Mouse (Mus musculus): ENCODE results near the gene Gm42742. TPM values are rescaled to one million over a fixed set of nuclear protein-coding genes. Genes with fewer than 3 reads are reported as not detected.

Gm42742 gene
- polyA plus RNA-seq (2014; fragmentation: Nextera tagmentation; extraction: Ambion mirVana), result 32.8 and 68.9 TPM in 2 replicates

DNA sequence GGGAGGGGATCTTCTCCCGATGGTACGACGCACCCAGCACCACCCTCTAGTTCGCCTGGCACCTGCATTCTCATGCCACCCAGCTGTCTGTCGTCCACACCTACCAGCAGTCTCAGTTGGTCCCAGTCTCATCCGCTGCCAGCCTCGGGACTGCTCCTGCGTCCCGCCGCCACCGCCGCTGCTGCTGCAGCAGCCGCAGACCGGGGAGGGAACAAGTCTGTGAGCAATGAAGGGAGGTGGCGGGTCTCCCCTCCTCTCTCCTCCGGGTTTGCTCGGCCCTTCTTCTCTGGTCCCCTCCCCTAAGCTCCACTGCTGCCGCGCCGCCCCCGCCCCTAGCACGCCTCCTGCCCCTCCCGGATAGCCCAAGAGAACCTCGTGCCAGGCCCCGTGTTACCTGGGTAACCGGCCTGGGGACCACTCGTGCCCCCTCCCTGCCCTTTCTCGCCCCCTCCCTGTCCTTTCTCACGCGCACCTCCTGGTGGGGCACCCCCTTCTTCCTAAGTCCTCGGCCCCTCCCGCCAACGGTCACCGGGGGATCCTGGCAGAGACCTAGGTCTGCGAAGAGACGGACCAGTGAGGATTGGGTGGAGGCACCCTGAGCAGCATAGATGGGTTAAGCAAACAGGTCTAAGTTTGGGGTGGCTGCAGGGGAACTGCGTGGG lies at the start of gene Gm42742, which contains the start of gene Prrt2:
TSS of gene Gm42742 (minus strand) at position 197 of the 662 bp plus-strand sequence.
TSS of gene Prrt2 (minus strand) at position 311 of the 662 bp plus-strand sequence.
- Histone ChIP-seq H3K27me3 (ENCODE audit: control insufficient read depth, insufficient read depth, low read length) (no peaks in the 10 kb centered on the region), H3K4me1 (ENCODE audit: control insufficient read depth, insufficient read depth, low read length) (peaks cover 62% of the 10 kb centered on the region), H3K4me3 (ENCODE audit: low read depth, low read length) (peak within 1 kb of the TSS; percentile 51), H3K27ac (ENCODE audit: low read length) (peak within 1 kb of the TSS; percentile 86), H3K36me3 (ENCODE audit: control insufficient read depth, insufficient read depth, low read length) (peaks cover 30% of the 10 kb centered on the region), H3K4me2 (replicated peaks; ENCODE audit: low read depth, low read length) (peak within 1 kb of the TSS; percentile 87), H3K9me3 (ENCODE audit: control insufficient read depth, low read depth, low read length) (no peaks in the 10 kb centered on the region), H3K9ac (replicated peaks; ENCODE audit: low read depth, low read length) (peak within 1 kb of the TSS; percentile 45)
- under 1% methylated on average over 37 of the region's 37 CpGs for WGBS
- peak; percentile 15; the same call in 1 of the 2 replicates for ATAC-seq (ENCODE audit: insufficient number of reproducible peaks, insufficient read depth, low FRiP score, low read depth)

DNA sequence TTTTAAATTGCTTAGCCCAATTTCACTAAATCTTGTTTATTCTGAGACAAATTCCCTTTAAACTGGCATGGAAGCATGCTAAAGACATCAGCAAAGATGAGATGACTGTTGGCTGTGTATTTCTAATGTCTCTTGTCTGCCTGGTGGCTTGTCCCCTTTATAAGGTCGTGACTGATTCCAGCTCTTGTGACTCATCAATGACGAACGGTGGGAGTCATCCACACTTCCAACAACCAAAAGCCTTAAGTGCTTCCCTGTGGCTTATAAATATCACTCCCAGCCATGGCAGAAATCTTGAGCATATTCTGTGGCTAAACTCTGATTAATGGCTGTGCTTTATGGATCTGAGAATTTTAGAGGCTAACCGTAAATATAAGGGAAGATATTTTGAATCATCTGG lies 45.4 kb upstream of the Gm42742 start:
- no peak overlapping the region for H3K9ac ChIP-seq (replicated peaks; ENCODE audit: low read depth, low read length)
- no peak overlapping the region for H3K4me3 ChIP-seq (ENCODE audit: low read depth, low read length)
- H3K4me2 ChIP-seq (replicated peaks; ENCODE audit: low read depth, low read length), result no peak overlapping the region
- H3K27me3 ChIP-seq (ENCODE audit: control insufficient read depth, insufficient read depth, low read length), result no peaks in the 10 kb centered on the region
- WGBS, result 63% methylated on average over 4 of the region's 4 CpGs
- no peaks in the 10 kb centered on the region for H3K4me1 ChIP-seq (ENCODE audit: control insufficient read depth, insufficient read depth, low read length)
- H3K27ac ChIP-seq (ENCODE audit: low read length), result no peak overlapping the region
- ATAC-seq (ENCODE audit: insufficient number of reproducible peaks, insufficient read depth, low FRiP score, low read depth), result no peak
- no peaks in the 10 kb centered on the region for H3K9me3 ChIP-seq (ENCODE audit: control insufficient read depth, low read depth, low read length)
- H3K36me3 ChIP-seq (ENCODE audit: control insufficient read depth, insufficient read depth, low read length), result no peaks in the 10 kb centered on the region

DNA sequence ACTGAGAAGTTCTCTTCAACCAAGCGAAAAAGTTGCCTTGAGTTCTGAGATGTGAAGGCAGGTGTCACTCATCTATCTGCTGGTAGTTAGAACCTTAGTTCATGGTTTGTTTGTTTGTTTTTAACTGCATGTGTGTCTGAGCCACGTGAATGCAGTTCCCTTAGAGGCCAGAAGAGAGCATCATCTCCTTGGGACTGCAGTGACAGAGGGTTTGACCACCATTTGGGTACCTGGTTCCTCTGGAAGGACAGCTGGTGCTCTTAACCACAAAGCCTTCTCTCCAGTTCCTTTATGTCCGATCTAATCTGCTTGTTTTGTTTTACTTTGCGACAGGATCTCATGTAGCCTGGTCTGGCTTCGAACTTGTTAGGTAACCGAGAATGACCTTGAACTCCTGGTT lies 44.6 kb upstream of the Gm42742 start:
- no peak for ATAC-seq (ENCODE audit: insufficient number of reproducible peaks, insufficient read depth, low FRiP score, low read depth)
- Histone ChIP-seq H3K9me3 (ENCODE audit: control insufficient read depth, low read depth, low read length) (no peaks in the 10 kb centered on the region), H3K36me3 (ENCODE audit: control insufficient read depth, insufficient read depth, low read length) (no peaks in the 10 kb centered on the region), H3K27ac (ENCODE audit: low read length) (no peak overlapping the region), H3K4me2 (replicated peaks; ENCODE audit: low read depth, low read length) (no peak overlapping the region), H3K4me3 (ENCODE audit: low read depth, low read length) (no peak overlapping the region), H3K27me3 (ENCODE audit: control insufficient read depth, insufficient read depth, low read length) (no peaks in the 10 kb centered on the region), H3K9ac (replicated peaks; ENCODE audit: low read depth, low read length) (no peak overlapping the region), H3K4me1 (ENCODE audit: control insufficient read depth, insufficient read depth, low read length) (no peaks in the 10 kb centered on the region)
- 85% methylated on average over 6 of the region's 6 CpGs for WGBS

DNA sequence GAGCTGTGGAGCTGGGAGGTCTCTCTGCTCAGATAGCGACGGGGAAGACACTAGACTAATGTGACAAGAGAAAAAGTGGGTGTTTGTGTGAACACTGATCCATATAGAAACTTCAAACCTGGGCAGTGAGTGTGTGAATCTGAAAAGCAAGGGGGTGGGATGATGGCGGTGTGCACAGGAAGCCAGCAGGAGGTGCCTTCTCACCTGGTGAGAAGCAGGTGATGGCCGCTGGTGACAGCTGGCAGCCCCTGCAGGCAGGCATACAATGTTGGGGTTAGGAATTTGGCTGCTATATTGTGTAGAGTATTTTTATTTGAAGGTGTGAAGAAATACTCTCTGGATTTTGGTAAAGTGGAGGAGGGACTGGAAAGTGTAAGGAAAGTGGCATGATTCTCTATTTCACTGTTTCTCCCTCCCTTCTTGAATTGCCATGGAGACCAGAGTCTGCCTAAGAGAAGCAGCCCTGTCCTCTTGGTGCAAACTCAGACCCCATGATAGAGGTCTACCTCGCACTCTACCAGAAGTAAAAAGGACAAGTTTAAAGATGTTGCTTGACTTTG lies 34.2 kb upstream of the Gm42742 start:
- H3K4me3 ChIP-seq (ENCODE audit: low read depth, low read length), result no peak overlapping the region
- H3K4me1 ChIP-seq (ENCODE audit: control insufficient read depth, insufficient read depth, low read length), result no peaks in the 10 kb centered on the region
- WGBS, result 57% methylated on average over 5 of the region's 5 CpGs
- no peak overlapping the region for H3K4me2 ChIP-seq (replicated peaks; ENCODE audit: low read depth, low read length)
- H3K9me3 ChIP-seq (ENCODE audit: control insufficient read depth, low read depth, low read length), result no peaks in the 10 kb centered on the region
- no peaks in the 10 kb centered on the region for H3K36me3 ChIP-seq (ENCODE audit: control insufficient read depth, insufficient read depth, low read length)
- no peak for ATAC-seq (ENCODE audit: insufficient number of reproducible peaks, insufficient read depth, low FRiP score, low read depth)
- H3K27me3 ChIP-seq (ENCODE audit: control insufficient read depth, insufficient read depth, low read length), result no peaks in the 10 kb centered on the region
- no peak overlapping the region for H3K9ac ChIP-seq (replicated peaks; ENCODE audit: low read depth, low read length)
- no peak overlapping the region for H3K27ac ChIP-seq (ENCODE audit: low read length)

- peak within 1 kb of the TSS; percentile 54 for H3K9ac ChIP-seq (replicated peaks; ENCODE audit: low read depth, low read length)
- H3K4me1 ChIP-seq (ENCODE audit: control insufficient read depth, insufficient read depth, low read length), result peaks cover 6% of the 10 kb centered on the region
- H3K27ac ChIP-seq (ENCODE audit: low read length), result peak within 1 kb of the TSS; percentile 48; the same call in 1 of the 2 replicates
- H3K36me3 ChIP-seq (ENCODE audit: control insufficient read depth, insufficient read depth, low read length), result no peaks in the 10 kb centered on the region; the same call in 1 of the 2 replicates
- no peaks in the 10 kb centered on the region for H3K9me3 ChIP-seq (ENCODE audit: control insufficient read depth, low read depth, low read length)
- peak within 1 kb of the TSS; percentile 62 for H3K4me3 ChIP-seq (ENCODE audit: low read depth, low read length)
- H3K4me2 ChIP-seq (replicated peaks; ENCODE audit: low read depth, low read length), result peak within 1 kb of the TSS; percentile 60
- peak; percentile 87 for ATAC-seq (ENCODE audit: insufficient number of reproducible peaks, insufficient read depth, low FRiP score, low read depth)
- WGBS, result under 1% methylated on average over 53 of the region's 53 CpGs
- no peaks in the 10 kb centered on the region for H3K27me3 ChIP-seq (ENCODE audit: control insufficient read depth, insufficient read depth, low read length)
Measured at GRCm38 (mm10) chr7:127041851-127042672, 21.2 kb upstream of the Gm42742 start, which contains the start of gene Kif22. Gene Kif22, minus strand, starts transcription at chr7:127042471.

DNA sequence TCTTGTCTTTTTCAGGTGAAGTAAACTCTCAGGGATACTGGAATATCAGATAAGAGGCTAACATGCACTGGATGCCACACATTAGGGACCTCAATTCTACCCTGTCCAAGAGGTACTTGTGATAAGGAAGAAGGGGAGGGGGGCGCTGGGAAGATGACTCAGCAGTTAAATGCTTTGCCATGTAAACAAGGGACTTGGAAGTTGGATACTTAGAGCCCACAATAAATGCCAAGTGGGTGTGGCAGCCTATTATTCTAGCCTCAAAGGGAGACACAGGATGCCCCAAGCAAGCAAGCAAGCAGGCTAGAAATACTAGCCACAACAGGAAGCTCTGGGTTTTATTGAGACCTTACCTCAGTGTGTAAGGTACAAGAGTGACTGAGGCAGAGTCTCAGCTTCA lies 10.3 kb upstream of the Gm42742 start:
- no peak overlapping the region for H3K4me2 ChIP-seq (replicated peaks; ENCODE audit: low read depth, low read length)
- no peak overlapping the region for H3K27ac ChIP-seq (ENCODE audit: low read length)
- H3K36me3 ChIP-seq (ENCODE audit: control insufficient read depth, insufficient read depth, low read length), result peaks cover 56% of the 10 kb centered on the region
- H3K4me3 ChIP-seq (ENCODE audit: low read depth, low read length), result no peak overlapping the region
- WGBS, result 81% methylated on average over 1 of the region's 1 CpGs
- no peaks in the 10 kb centered on the region for H3K9me3 ChIP-seq (ENCODE audit: control insufficient read depth, low read depth, low read length)
- no peaks in the 10 kb centered on the region for H3K27me3 ChIP-seq (ENCODE audit: control insufficient read depth, insufficient read depth, low read length)
- peaks cover 6% of the 10 kb centered on the region; the same call in 1 of the 2 replicates for H3K4me1 ChIP-seq (ENCODE audit: control insufficient read depth, insufficient read depth, low read length)
- no peak overlapping the region for H3K9ac ChIP-seq (replicated peaks; ENCODE audit: low read depth, low read length)
- no peak for ATAC-seq (ENCODE audit: insufficient number of reproducible peaks, insufficient read depth, low FRiP score, low read depth)

DNA sequence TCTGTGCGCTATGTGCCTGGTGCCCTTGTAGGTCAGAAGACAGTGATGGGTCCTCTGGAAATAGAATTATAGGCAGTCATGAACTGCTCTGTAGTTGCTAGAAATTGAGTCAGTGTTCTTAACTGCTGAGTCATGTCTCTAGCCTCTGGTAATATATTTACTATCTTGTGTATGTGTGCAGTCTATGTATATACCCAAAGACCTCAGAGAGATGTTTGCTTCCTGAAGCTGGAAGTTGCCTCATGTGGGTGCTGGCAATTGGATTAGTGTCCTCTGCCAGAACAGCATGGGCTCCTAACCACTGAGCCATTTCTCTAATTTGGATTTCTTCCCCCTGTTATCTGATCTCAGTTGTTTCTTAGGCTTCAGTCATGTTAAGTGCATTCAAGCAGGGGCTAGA lies 9.3 kb upstream of the Gm42742 start:
- H3K27me3 ChIP-seq (ENCODE audit: control insufficient read depth, insufficient read depth, low read length), result no peaks in the 10 kb centered on the region
- no peak overlapping the region for H3K27ac ChIP-seq (ENCODE audit: low read length)
- H3K4me3 ChIP-seq (ENCODE audit: low read depth, low read length), result no peak overlapping the region
- no peaks in the 10 kb centered on the region for H3K9me3 ChIP-seq (ENCODE audit: control insufficient read depth, low read depth, low read length)
- peaks cover 49% of the 10 kb centered on the region for H3K36me3 ChIP-seq (ENCODE audit: control insufficient read depth, insufficient read depth, low read length)
- peaks cover 6% of the 10 kb centered on the region; the same call in 1 of the 2 replicates for H3K4me1 ChIP-seq (ENCODE audit: control insufficient read depth, insufficient read depth, low read length)
- no peak overlapping the region for H3K4me2 ChIP-seq (replicated peaks; ENCODE audit: low read depth, low read length)
- WGBS, result 97% methylated on average over 1 of the region's 1 CpGs
- ATAC-seq (ENCODE audit: insufficient number of reproducible peaks, insufficient read depth, low FRiP score, low read depth), result no peak
- no peak overlapping the region for H3K9ac ChIP-seq (replicated peaks; ENCODE audit: low read depth, low read length)

DNA sequence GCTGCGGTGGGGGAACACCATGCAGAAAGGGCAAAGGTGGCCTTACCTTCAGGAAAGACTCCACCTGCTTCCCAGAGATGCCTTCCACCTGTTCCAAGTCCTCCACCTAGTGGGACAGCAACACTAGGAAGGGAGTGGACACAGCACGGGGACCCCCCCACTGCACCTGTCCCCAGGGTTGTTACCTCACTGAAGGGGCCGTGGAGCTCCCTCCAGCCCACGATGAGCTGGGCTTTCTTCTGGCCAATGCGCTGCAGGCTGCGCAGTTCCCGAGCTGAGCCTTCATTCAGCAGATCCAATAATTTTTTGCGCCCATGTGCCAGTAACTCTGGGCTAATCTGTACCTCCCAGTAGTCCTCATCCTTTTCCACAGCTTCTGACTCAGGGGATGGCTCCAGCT lies 7.0 kb upstream of the Gm42742 start:
- H3K9me3 ChIP-seq (ENCODE audit: control insufficient read depth, low read depth, low read length), result no peaks in the 10 kb centered on the region
- peaks cover 25% of the 10 kb centered on the region for H3K4me1 ChIP-seq (ENCODE audit: control insufficient read depth, insufficient read depth, low read length)
- peaks cover 46% of the 10 kb centered on the region for H3K36me3 ChIP-seq (ENCODE audit: control insufficient read depth, insufficient read depth, low read length)
- WGBS, result 63% methylated on average over 8 of the region's 8 CpGs
- H3K9ac ChIP-seq (replicated peaks; ENCODE audit: low read depth, low read length), result peak overlapping the region; percentile 37
- ATAC-seq (ENCODE audit: insufficient number of reproducible peaks, insufficient read depth, low FRiP score, low read depth), result no peak
- H3K4me3 ChIP-seq (ENCODE audit: low read depth, low read length), result peak overlapping the region; percentile 95
- no peaks in the 10 kb centered on the region for H3K27me3 ChIP-seq (ENCODE audit: control insufficient read depth, insufficient read depth, low read length)
- H3K27ac ChIP-seq (ENCODE audit: low read length), result peak overlapping the region; percentile 99
- peak overlapping the region; percentile 53 for H3K4me2 ChIP-seq (replicated peaks; ENCODE audit: low read depth, low read length)

All from stomach, embryonic 14.5 days (tissue).